Mouse (Mus musculus) midbrain, embryonic 14.5 days (tissue): ENCODE data around the gene Ppil4. TPM values are rescaled to one million over a fixed set of nuclear protein-coding genes. Genes with fewer than 3 reads are reported as not detected.
A peak's percentile ranks its signal among the peaks of the same experiment; 100 is the strongest.

ENCODE experiments used
- ATAC-seq: fragments of 200-750 bp; cut with Nextera tagmentation; 2 replicates; pipeline ENCODE4 v1.8.0; 2017; ENCODE audit warnings: moderate number of reproducible peaks, moderate library complexity; ENCODE audit not compliant: low FRiP score, low TSS enrichment
- DNase-seq: peaks from one replicate; pipeline ENCODE4 v3.0.0-alpha.2; 2015
- H3K27ac ChIP-seq: fragments of 300-500 bp; sonication (generic); replicated peaks from 2 replicates; pipeline ENCODE4 v1.5.1; 2014; ENCODE audit warnings: mild to moderate bottlenecking, low read depth, low read length, moderate library complexity
- H3K27me3 ChIP-seq: fragments of 300-500 bp; sonication (generic); 2 replicates; pipeline ENCODE4 v1.6.1; 2014; ENCODE audit warnings: low read length, control low read depth, mixed read lengths; ENCODE audit not compliant: control insufficient read depth, insufficient read depth
- H3K36me3 ChIP-seq: fragments of 300-500 bp; sonication (generic); 2 replicates; pipeline ENCODE4 v1.6.1; 2014; ENCODE audit warnings: low read length, control low read depth; ENCODE audit not compliant: control insufficient read depth, insufficient read depth
- H3K4me1 ChIP-seq: fragments of 300-500 bp; sonication (generic); 2 replicates; pipeline ENCODE4 v1.6.1; 2014; ENCODE audit warnings: mild to moderate bottlenecking, antibody characterized with exemption, low read length, control low read depth; ENCODE audit not compliant: control insufficient read depth, insufficient read depth
- H3K4me2 ChIP-seq: fragments of 300-500 bp; sonication (generic); 2 replicates; pipeline ENCODE4 v1.6.1; 2014; ENCODE audit warnings: mild to moderate bottlenecking, low read length, moderate library complexity
- H3K4me3 ChIP-seq: fragments of 300-500 bp; sonication (generic); replicated peaks from 2 replicates; pipeline ENCODE4 v1.5.1; 2014; ENCODE audit warnings: low read depth, low read length
- H3K9ac ChIP-seq: fragments of 300-500 bp; sonication (generic); replicated peaks from 2 replicates; pipeline ENCODE4 v1.6.1; 2014; ENCODE audit warnings: mild to moderate bottlenecking, low read length, moderate library complexity
- H3K9me3 ChIP-seq: fragments of 300-500 bp; sonication (generic); 2 replicates; pipeline ENCODE4 v1.6.1; 2016; ENCODE audit warnings: low read length, control low read depth, mixed read lengths; ENCODE audit not compliant: control insufficient read depth
- WGBS: fragments of 180-500 bp; shearing (Covaris S2); extraction: QIAGEN DNeasy Blood & Tissue Kit; methylation state at CpG from one replicate; pipeline ENCODE4 v1.1.7; 2014; 5-methylcytosine and 5-hydroxymethylcytosine counted together
- polyA plus RNA-seq: library from polyadenylated mRNA; unstranded; fragments of >200 nt; fragmentation: Nextera tagmentation; extraction: Ambion mirVana; gene quantifications from 2 replicates; pipeline ENCODE4 v1.2.1, GENCODE M21; 2014

Gene Ppil4
- polyA plus RNA-seq, 1 experiment from 2014 or later = 51.9 TPM

DNA sequence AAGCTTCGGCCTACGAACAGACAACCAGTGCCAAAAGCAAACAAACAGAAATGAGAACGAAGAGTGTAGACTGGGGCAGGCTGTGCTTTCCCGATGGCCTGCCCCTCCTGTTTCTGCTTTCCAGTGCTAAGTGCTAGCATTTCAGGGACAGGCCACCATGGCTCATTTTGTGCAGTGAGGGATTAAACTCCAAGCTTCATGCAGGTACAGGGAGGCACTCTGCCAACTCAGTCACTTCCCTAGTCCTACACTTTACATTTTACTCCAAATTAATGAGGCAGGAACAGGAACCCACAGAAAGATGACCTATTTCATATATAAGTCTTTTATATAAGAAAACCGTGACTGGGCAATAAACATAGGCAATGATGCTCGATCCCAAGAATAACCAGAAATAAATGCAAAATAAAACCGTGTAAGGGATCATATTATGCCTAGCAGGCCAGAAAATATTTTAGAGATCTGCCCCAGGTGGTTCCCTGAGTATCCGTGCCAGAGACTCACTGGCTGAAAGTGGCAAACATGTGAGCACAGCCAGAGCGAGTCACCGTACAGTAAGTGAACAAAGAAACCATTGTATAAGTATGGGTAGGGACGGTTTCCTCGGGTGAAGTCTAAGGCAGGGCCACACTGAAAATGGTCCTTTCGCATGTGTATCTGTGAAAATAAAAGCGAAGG, 68.7 kb downstream of the Ppil4 start:
- 0 out of 2 replicates have a peak, but pooled peaks cover under 1% of the 10 kb centered on the region for H3K27me3 ChIP-seq
- no peak overlapping the region for H3K4me2 ChIP-seq
- no peak overlapping the region for H3K9ac ChIP-seq
- H3K36me3 ChIP-seq = no peaks in the 10 kb centered on the region
- DNase-seq (no peak), ATAC-seq (no peak)
- no peaks in the 10 kb centered on the region for H3K9me3 ChIP-seq
- WGBS = 93% methylated on average over 14 of the region's 14 CpGs
- no peak overlapping the region for H3K27ac ChIP-seq
- no peak overlapping the region for H3K4me3 ChIP-seq
- no peaks in the 10 kb centered on the region for H3K4me1 ChIP-seq

GRCm38 (mm10) chr10:7861937-7862657, 69.4 kb downstream of the Ppil4 start:
- ATAC-seq (no peak), DNase-seq (no peak)
- Histone ChIP-seq H3K9ac (no peak overlapping the region), H3K27me3 (0 out of 2 replicates have a peak, but pooled peaks cover 7% of the 10 kb centered on the region), H3K4me1 (no peaks in the 10 kb centered on the region), H3K27ac (no peak overlapping the region), H3K36me3 (no peaks in the 10 kb centered on the region), H3K4me3 (no peak overlapping the region), H3K9me3 (no peaks in the 10 kb centered on the region), H3K4me2 (no peak overlapping the region)
- 92% methylated on average over 25 of the region's 25 CpGs for WGBS

DNA sequence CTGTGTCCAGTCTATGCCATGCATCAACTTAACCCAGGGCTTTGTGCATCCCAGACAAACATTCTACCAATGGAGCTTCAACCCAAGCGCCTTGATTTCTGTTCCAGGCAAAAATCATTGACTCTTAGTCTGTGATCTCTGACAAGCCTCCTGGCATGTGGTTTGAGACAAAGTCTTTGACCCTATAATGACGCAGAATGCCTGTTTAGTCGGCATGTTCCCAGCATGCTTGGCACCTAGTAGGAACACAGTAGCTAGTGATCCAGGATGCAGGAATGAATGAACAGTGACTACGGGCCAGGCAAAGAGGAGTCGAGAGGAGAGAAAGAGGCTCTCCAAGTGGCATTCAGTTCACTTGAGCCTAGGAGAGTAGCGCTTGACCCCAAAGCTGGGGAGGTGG, 70.7 kb downstream of the Ppil4 start:
- Histone ChIP-seq H3K27me3 (0 out of 2 replicates have a peak, but pooled peaks cover 12% of the 10 kb centered on the region), H3K36me3 (no peaks in the 10 kb centered on the region), H3K9ac (no peak overlapping the region), H3K4me3 (no peak overlapping the region), H3K4me1 (no peaks in the 10 kb centered on the region), H3K27ac (no peak overlapping the region), H3K4me2 (no peak overlapping the region), H3K9me3 (no peaks in the 10 kb centered on the region)
- 97% methylated on average over 6 of the region's 6 CpGs for WGBS
- no peak for ATAC-seq
- no peak for DNase-seq

- Histone ChIP-seq H3K4me1 (no peaks in the 10 kb centered on the region), H3K27ac (no peak overlapping the region), H3K4me3 (no peak overlapping the region), H3K36me3 (no peaks in the 10 kb centered on the region), H3K9me3 (no peaks in the 10 kb centered on the region), H3K27me3 (0 out of 2 replicates have a peak, but pooled peaks cover 12% of the 10 kb centered on the region), H3K9ac (no peak overlapping the region), H3K4me2 (no peak overlapping the region)
- DNase-seq = no peak
- WGBS = 75% methylated on average over 6 of the region's 6 CpGs
- ATAC-seq = no peak
These were observed 71.5 kb downstream of the Ppil4 start for GRCm38 (mm10) chr10:7864184-7864583.

GRCm38 (mm10) chr10:7864806-7865205, 72.1 kb downstream of the Ppil4 start:
- DNase-seq (no peak), ATAC-seq (no peak)
- 82% methylated on average over 3 of the region's 3 CpGs for WGBS
- no peaks in the 10 kb centered on the region for H3K9me3 ChIP-seq
- 0 out of 2 replicates have a peak, but pooled peaks cover 12% of the 10 kb centered on the region for H3K27me3 ChIP-seq
- no peak overlapping the region for H3K4me3 ChIP-seq
- H3K4me1 ChIP-seq = no peaks in the 10 kb centered on the region
- H3K4me2 ChIP-seq = no peak overlapping the region
- no peak overlapping the region for H3K27ac ChIP-seq
- H3K36me3 ChIP-seq = no peaks in the 10 kb centered on the region
- H3K9ac ChIP-seq = no peak overlapping the region

DNA sequence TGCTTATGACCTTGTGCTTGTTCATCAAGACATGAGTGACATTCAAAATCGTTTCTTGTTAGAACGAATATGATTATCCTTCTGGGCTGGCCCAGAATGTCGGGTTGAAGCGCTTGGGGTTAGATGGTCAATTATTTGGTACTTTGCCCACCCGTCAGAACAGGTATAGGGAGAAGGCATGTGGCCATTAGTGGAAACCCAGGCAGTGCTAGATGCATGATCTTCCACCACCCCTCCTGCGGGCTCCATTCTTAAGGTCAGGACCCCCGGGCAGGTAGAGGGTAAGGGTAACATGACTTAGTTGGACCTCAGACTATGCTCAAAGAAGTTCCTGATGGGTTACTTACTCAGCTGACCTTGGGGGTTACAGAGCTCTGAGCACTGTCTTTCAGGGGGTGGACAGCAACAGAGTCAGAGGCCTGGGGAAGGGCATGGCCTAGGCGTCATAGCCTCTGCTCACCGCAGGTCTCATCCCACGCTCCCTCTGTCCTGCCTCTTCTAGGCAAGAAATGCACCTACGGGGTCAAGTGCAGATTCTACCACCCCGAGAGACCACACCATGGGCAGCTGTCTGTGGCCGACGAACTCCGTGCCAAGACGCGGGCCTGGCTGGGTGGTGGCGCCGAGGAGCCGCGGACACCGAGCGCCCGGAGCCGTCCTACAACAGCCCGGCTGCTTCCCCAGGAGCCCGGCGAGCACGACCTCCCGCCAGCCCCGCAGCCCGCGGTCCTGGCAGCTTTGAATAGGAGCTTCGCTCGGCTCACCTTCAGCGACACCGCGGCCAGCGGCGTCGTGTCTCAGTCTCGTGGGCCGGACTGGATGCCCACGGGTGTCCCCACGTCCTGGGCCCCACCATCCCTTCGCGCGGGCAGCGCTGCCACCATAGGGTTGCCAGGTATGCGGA, 74.3 kb downstream of the Ppil4 start:
- peak overlapping the region; percentile 73 for H3K4me2 ChIP-seq
- DNase-seq (peak; percentile 55), ATAC-seq (peak; percentile 38; the same call in 1 of the 2 replicates)
- 19% methylated on average over 50 of the region's 50 CpGs for WGBS
- peak overlapping the region; percentile 39 for H3K4me3 ChIP-seq
- 0 out of 2 replicates have a peak, but pooled peaks cover 12% of the 10 kb centered on the region for H3K27me3 ChIP-seq
- no peaks in the 10 kb centered on the region for H3K36me3 ChIP-seq
- H3K27ac ChIP-seq = no peak overlapping the region
- H3K9ac ChIP-seq = peak overlapping the region; percentile 57
- H3K4me1 ChIP-seq = no peaks in the 10 kb centered on the region
- H3K9me3 ChIP-seq = no peaks in the 10 kb centered on the region

DNA sequence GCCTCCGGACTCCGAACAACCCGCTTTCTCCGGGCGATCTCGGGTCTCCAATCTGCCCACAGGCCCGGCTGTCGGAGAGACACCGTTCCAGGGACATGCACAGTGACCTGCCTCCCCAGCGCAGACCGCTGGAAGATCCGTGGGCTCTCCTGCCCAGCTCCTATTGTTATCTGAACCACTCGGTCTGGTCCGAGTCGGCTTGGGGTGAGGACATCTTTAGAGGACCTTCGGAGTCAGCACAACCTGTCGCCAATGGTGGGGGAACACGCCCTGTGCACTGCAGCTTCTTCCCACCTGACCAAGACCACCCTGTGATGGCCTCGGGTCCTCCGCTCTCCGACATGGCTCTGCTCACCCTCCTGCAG, 75.0 kb downstream of the Ppil4 start:
- no peaks in the 10 kb centered on the region for H3K4me1 ChIP-seq
- WGBS = 22% methylated on average over 21 of the region's 21 CpGs
- DNase-seq = no peak

DNA sequence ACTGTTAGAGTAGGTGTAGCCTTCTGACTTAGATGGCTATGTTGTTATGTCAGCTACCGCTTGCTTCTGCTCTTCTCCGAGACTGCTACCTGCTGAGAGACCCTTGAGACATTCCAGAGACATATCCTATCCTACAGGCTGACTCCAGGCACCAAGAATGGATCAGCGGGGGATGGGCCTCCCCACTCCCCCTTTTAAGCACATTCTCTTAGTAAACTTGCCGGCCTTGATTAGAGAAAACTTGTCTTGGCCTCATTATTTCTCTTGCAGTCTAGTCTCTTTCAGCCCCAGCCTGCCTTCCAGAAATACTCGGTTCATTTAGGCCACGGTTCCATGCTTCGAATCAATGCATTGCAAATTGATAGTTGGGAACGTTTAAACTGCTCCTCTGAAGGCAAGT, 77.1 kb downstream of the Ppil4 start:
- Histone ChIP-seq H3K4me1 (no peaks in the 10 kb centered on the region), H3K4me3 (no peak overlapping the region), H3K4me2 (no peak overlapping the region), H3K27ac (no peak overlapping the region), H3K36me3 (no peaks in the 10 kb centered on the region), H3K9ac (no peak overlapping the region), H3K9me3 (no peaks in the 10 kb centered on the region), H3K27me3 (0 out of 2 replicates have a peak, but pooled peaks cover 12% of the 10 kb centered on the region)
- DNase-seq (no peak), ATAC-seq (no peak)
- 60% methylated on average over 8 of the region's 8 CpGs for WGBS

More for the DNA sequence above, 75.0 kb downstream of the Ppil4 start:
- Histone ChIP-seq H3K36me3 (no peaks in the 10 kb centered on the region), H3K27ac (no peak overlapping the region), H3K9me3 (no peaks in the 10 kb centered on the region), H3K4me2 (peak overlapping the region; percentile 73), H3K4me3 (peak overlapping the region; percentile 39), H3K9ac (peak overlapping the region; percentile 57), H3K27me3 (0 out of 2 replicates have a peak, but pooled peaks cover 12% of the 10 kb centered on the region)
- ATAC-seq = peak; percentile 15; the same call in 1 of the 2 replicates
